Mouse (Mus musculus): Measurements from ENCODE around the gene Slc27a4. TPM values are rescaled to one million over a fixed set of nuclear protein-coding genes. Genes with fewer than 3 reads are reported as not detected.

The Slc27a4 gene
- total and polyA plus RNA-seq, 3 experiments, result 10.9 to 14.9 TPM; not detected in 1

DNA sequence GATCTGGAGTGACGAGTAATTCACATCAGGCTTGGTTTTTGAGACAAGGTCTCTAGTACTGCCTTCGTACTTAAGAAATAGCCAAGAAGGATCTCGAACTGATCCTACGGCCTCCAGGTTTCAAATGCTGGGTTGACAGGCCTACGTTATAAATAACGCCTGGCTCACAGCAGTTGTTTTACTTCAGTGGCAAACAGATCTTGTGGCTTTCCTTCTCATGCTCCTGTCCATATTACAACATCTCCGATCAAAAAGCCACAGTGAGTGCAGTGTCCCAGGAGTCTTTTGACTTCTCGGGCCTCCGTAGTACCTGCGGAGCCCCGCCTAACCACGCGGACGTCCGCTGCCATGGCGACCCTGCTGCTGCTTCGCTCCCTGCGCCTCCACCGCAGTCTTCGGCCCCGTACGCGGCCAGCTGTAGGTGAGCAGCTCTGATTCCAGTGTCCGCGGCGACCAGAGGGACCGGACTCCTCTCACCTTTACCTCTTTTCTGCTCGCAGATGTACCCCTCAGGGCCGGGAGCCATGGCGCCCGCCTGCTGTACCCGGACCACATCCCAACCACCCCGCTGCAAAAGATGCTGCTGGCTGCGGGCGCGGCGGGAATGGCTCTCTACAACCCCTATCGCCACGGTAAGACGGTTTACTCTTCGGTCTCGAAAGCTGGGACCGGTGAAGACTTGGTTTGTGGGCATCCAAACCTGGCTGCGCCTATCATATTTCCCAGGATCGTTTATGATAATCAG lies 14.3 kb upstream of the Slc27a4 start, which contains the start of gene Trub2 (continued):
- TF ChIP-seq ETS1 (IDR thresholded peaks at IDR 0.05; ENCODE audit: low read depth, low read length) (no peak), KAT2A (conservative IDR thresholded peaks at IDR 0.05; ENCODE audit: low read depth, low read length) (no peak; the same call in 1 of the 2 replicates), EP300 (IDR thresholded peaks at IDR 0.05; ENCODE audit: low read depth in 1 of 2, low read length in 2 of 2) (no peak), CTCF (IDR thresholded peaks at IDR 0.05 in 2 of 3, conservative IDR thresholded peaks at IDR 0.05 in 1 of 3; ENCODE audit: control insufficient read depth in 1 of 3, insufficient read depth in 1 of 3, low read depth in 2 of 3, low read length in 3 of 3, poor library complexity in 1 of 3, severe bottlenecking in 1 of 3) (no peak), NELFE (IDR thresholded peaks at IDR 0.05; ENCODE audit: low read depth, low read length) (peak; percentile 65; the same call in 1 of the 2 replicates), SIN3A (IDR thresholded peaks at IDR 0.05; ENCODE audit: low read length) (peak; percentile 90), MAZ (IDR thresholded peaks at IDR 0.05; ENCODE audit: low read depth, low read length) (peak; percentile 53; the same call in 1 of the 2 replicates), HCFC1 (IDR thresholded peaks at IDR 0.05; ENCODE audit: low read depth, low read length) (peak; percentile 79), ZNF384 (IDR thresholded peaks at IDR 0.05; ENCODE audit: low read depth, low read length) (no peak), E2F4 (IDR thresholded peaks at IDR 0.05; ENCODE audit: borderline replicate concordance, low read depth, low read length) (no peak), TAL1 (IDR thresholded peaks at IDR 0.05; ENCODE audit: low read length) (no peak)

DNA sequence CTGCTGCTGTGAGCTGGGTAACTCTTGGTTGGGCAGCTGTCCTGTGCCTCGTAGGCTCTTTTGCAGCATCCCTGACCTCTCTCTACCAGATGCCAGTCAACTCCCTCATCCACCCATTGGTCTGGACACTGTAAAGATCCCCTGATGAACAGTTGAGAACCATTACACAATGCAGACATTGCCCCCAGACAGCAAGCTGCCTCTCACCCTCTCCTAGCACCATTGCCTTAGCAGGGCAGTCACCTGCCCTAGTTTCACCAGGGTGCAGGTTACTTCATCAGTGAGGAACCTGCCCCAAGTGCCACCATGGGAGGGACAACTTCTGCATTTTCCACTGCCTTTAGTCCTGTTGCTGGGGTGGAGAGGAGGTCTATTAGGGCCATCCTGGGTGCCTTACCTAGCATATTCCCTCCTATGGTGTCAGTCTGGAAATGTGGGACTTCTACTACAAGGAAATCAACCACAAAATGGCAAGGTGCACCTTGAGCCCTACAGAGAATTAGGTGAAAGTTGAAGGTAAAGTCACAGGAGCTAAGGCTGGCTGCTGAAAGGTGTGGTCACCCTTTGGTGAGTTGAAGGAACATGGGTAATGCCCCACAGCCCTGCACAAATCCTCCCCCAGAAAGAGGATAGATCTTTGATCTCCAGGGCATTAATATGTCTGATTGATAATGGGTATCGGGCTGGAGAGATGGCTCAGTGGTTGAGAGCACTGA lies 9.5 kb upstream of the Slc27a4 start:
- H3K36me3 ChIP-seq (ENCODE audit: control insufficient read depth in 1 of 2, insufficient read depth in 2 of 2, low read length in 2 of 2), result peaks cover 0 to 4% of the 10 kb centered on the region in 2 experiments; a peak in 1 of 4 replicates
- no peak overlapping the region for H3K9ac ChIP-seq (ENCODE audit: control insufficient read depth, low read depth, low read length, poor library complexity, severe bottlenecking)
- no peak overlapping the region for H3K27ac ChIP-seq (ENCODE audit: control insufficient read depth, low read depth, low read length)
- TF ChIP-seq MAX (IDR thresholded peaks at IDR 0.05; ENCODE audit: low read length), result no peak
- no peaks in the 10 kb centered on the region; the same call in 1 of the 2 replicates for H3K79me2 ChIP-seq (ENCODE audit: control insufficient read depth, insufficient read depth, low read length, poor library complexity)
- DNase-seq (ENCODE audit: low read depth, low spot score), result no peak
- H3K4me1 ChIP-seq (ENCODE audit: control insufficient read depth in 1 of 2, insufficient read depth in 2 of 2, low read length in 2 of 2), result peaks cover 0 to 3% of the 10 kb centered on the region in 2 experiments; a peak in 1 of 4 replicates
- no peaks in the 10 kb centered on the region for H3K27me3 ChIP-seq (ENCODE audit: control insufficient read depth in 1 of 2, insufficient read depth in 2 of 2, low read length in 2 of 2)
- H3K9me3 ChIP-seq (replicated peaks; ENCODE audit: insufficient read depth, low read length), result no peaks in the 10 kb centered on the region
- H3K4me3 ChIP-seq (ENCODE audit: control insufficient read depth in 1 of 2, insufficient read depth in 1 of 2, low read depth in 2 of 2, low read length in 2 of 2), result no peak overlapping the region

DNA sequence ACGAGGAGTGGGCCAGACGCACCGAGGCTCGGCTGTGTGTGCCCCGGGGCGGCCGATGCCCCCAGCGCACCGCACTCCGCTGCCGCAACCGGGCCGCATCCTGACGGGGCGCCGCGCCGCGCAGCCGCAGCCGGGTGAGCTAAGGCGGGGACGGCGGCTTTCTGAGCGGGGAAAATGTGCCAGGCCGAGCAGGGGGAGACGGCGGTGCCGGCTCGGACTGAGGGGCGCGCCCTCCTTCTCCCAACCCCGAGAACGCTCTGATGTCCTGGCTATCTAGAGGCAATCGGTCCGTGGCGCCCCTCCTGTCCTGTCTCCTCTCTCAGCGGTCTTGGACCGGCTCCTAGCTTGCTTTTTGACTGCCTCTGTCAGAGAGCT lies 380 bp downstream of the Slc27a4 start:
- H3K27ac ChIP-seq (ENCODE audit: control insufficient read depth, low read depth, low read length), result no peak overlapping the region

More for the DNA sequence above, 380 bp downstream of the Slc27a4 start:
- Histone ChIP-seq H3K27me3 (ENCODE audit: control insufficient read depth in 1 of 2, insufficient read depth in 2 of 2, low read length in 2 of 2) (no peaks in the 10 kb centered on the region), H3K36me3 (ENCODE audit: control insufficient read depth in 1 of 2, insufficient read depth in 2 of 2, low read length in 2 of 2) (no peaks in the 10 kb centered on the region; a peak in 1 of 4 replicates), H3K9ac (ENCODE audit: control insufficient read depth, low read depth, low read length, poor library complexity, severe bottlenecking) (peak overlapping the region; percentile 73), H3K79me2 (ENCODE audit: control insufficient read depth, insufficient read depth, low read length, poor library complexity) (0 out of 2 replicates have a peak, but pooled peaks cover 1% of the 10 kb centered on the region), H3K9me3 (replicated peaks; ENCODE audit: insufficient read depth, low read length) (no peaks in the 10 kb centered on the region), H3K4me3 (ENCODE audit: control insufficient read depth in 1 of 2, insufficient read depth in 1 of 2, low read depth in 2 of 2, low read length in 2 of 2) (peak overlapping the region; percentile 68 to 70), H3K4me1 (ENCODE audit: control insufficient read depth in 1 of 2, insufficient read depth in 2 of 2, low read length in 2 of 2) (peaks cover 3 to 7% of the 10 kb centered on the region in 2 experiments; a peak in 2 of 4 replicates)
- TF ChIP-seq UBTF (IDR thresholded peaks at IDR 0.05; ENCODE audit: borderline replicate concordance, insufficient read depth, low read depth, low read length), result 0 out of 2 replicates have a peak, but pooled peaks have one; percentile 53
- TF ChIP-seq MAFK (IDR thresholded peaks at IDR 0.05; ENCODE audit: borderline replicate concordance, low read depth, low read length), result no peak
- DNase-seq (ENCODE audit: low read depth, low spot score), result peak; percentile 50

Measured in MEL (cell line).